Mouse (Mus musculus) testis, adult 2 months (tissue): ENCODE data around the gene BC005624. TPM values are rescaled to one million over a fixed set of nuclear protein-coding genes. Genes with fewer than 3 reads are reported as not detected.
"Not testable (repeated sequence)": the region's sequence is repeated elsewhere in the genome, so short reads cannot be mapped to it uniquely, and the experiment has no call there.

ENCODE experiments used
- H3K27ac ChIP-seq: fragments of 200-500 bp; 2 replicates; pipeline ENCODE4 v1.5.1; 2012; ENCODE audit warnings: low read depth, low read length; ENCODE audit not compliant: control insufficient read depth, insufficient read depth
- H3K27me3 ChIP-seq: fragments of 200-500 bp; 2 replicates; pipeline ENCODE4 v1.6.1; 2012; ENCODE audit warnings: mild to moderate bottlenecking, low read length, moderate library complexity; ENCODE audit not compliant: control insufficient read depth, insufficient read depth
- H3K36me3 ChIP-seq: fragments of 200-500 bp; 2 replicates; pipeline ENCODE4 v1.6.1; 2012; ENCODE audit warnings: mild to moderate bottlenecking, low read length; ENCODE audit not compliant: control insufficient read depth, insufficient read depth
- H3K4me1 ChIP-seq: fragments of 200-500 bp; 2 replicates; pipeline ENCODE4 v1.6.1; 2012; ENCODE audit warnings: low read length; ENCODE audit not compliant: control insufficient read depth, insufficient read depth
- H3K4me3 ChIP-seq: fragments of 200-500 bp; 2 replicates; pipeline ENCODE4 v1.5.1; 2012; ENCODE audit warnings: low read depth, mild to moderate bottlenecking, low read length, moderate library complexity, mixed read lengths; ENCODE audit not compliant: control insufficient read depth
- CTCF ChIP-seq: fragments of 200-500 bp; IDR thresholded peaks from 2 replicates; pipeline ENCODE4 v1.5.1; 2012; ENCODE audit warnings: low read depth, mild to moderate bottlenecking, inconsistent platforms, low read length, moderate library complexity; ENCODE audit not compliant: control insufficient read depth, insufficient read depth, insufficient replicate concordance
- POLR2A ChIP-seq: fragments of 200-500 bp; IDR thresholded peaks from 2 replicates; pipeline ENCODE4 v1.6.1; 2012; ENCODE audit warnings: low read depth, mild to moderate bottlenecking, inconsistent platforms, low read length, moderate library complexity; ENCODE audit not compliant: control insufficient read depth
- polyA plus RNA-seq: library from polyadenylated mRNA; depleted of rRNA; stranded (reverse); fragments of >200 nt; gene quantifications from 2 replicates; pipeline ENCODE4 v1.2.3, GENCODE M21; 2012

Gene BC005624
- polyA plus RNA-seq, 1 experiment, result 23.7 TPM

DNA sequence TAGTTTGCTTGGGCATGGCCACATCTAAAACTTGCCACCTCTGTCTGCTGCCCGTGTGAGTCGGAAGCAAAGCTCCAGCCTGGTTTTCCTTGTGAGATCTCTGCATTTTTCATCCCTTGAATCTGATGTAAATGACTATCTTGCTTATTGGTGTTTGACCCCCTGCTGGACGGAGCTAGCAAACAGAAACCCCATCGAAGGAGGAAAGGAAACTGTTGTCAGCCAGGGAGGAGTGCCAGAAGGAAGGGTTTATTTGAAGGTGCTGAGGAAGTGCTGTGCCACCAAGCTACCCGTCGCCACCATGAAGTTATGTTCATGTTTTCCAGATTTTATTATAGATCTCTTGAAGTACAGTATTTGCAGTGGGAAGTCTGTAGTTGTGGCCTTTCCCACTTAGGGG is 27.2 kb downstream of the BC005624 start:
- Histone ChIP-seq H3K36me3 (peaks cover 1% of the 10 kb centered on the region), H3K4me3 (no peak overlapping the region), H3K4me1 (peaks cover 10% of the 10 kb centered on the region), H3K27me3 (no peaks in the 10 kb centered on the region), H3K27ac (no peak overlapping the region)
- TF ChIP-seq CTCF (no peak), POLR2A (no peak)

- peak within 1 kb of the TSS; percentile 89 for H3K4me3 ChIP-seq
- TF ChIP-seq POLR2A (peak; percentile 97), CTCF (no peak)
- H3K4me1 ChIP-seq, result peaks cover 10% of the 10 kb centered on the region
- H3K27me3 ChIP-seq, result no peaks in the 10 kb centered on the region
- H3K36me3 ChIP-seq, result no peaks in the 10 kb centered on the region; the same call in none of the 2 replicates
- peak within 1 kb of the TSS; percentile 67 for H3K27ac ChIP-seq
Measured at GRCm38 (mm10) chr2:30952824-30953490, 29.0 kb downstream of the BC005624 start, which contains the start of gene Tor1b. Gene Tor1b, plus strand, starts transcription at chr2:30952959.

GRCm38 (mm10) chr2:30952457-30952823 is 29.6 kb downstream of the BC005624 start:
- Histone ChIP-seq H3K4me1 (peaks cover 10% of the 10 kb centered on the region), H3K36me3 (no peaks in the 10 kb centered on the region; the same call in none of the 2 replicates), H3K27me3 (no peaks in the 10 kb centered on the region), H3K27ac (peak overlapping the region; percentile 67), H3K4me3 (peak overlapping the region; percentile 89)
- TF ChIP-seq CTCF (no peak), POLR2A (no peak)

- Histone ChIP-seq H3K27ac (no peak overlapping the region), H3K36me3 (no peaks in the 10 kb centered on the region), H3K4me3 (peak overlapping the region; percentile 72), H3K27me3 (no peaks in the 10 kb centered on the region), H3K4me1 (no peaks in the 10 kb centered on the region; the same call in 1 of the 2 replicates)
- TF ChIP-seq POLR2A, result no peak
- peak; percentile 96 for TF ChIP-seq CTCF
Measured at GRCm38 (mm10) chr2:30942603-30943011, 39.4 kb downstream of the BC005624 start.

DNA sequence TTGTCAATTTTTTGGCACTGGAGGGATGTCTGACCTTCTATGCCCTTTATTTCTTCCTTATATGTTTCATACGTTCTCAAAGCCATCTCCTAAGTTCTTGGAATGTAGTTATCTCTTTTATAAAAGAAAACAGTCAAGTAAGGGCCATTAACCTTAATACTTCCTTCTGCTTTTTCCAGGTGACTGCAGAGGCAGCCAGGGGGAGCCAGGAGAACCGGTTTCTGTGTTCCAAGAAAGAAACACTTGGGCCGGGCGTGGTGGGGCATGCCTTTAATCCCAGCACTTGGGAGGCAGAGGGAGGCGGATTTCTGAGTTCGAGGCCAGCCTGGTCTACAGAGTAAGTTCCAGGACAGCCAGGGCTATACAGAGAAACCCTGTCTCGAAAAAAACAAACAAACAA is 39.9 kb downstream of the BC005624 start:
- not testable (repeated sequence) for H3K4me3 ChIP-seq, H3K36me3 ChIP-seq, H3K27me3 ChIP-seq, H3K4me1 ChIP-seq, H3K27ac ChIP-seq

GRCm38 (mm10) chr2:30941586-30941985 is 40.4 kb downstream of the BC005624 start:
- Histone ChIP-seq H3K27ac (no peak overlapping the region), H3K36me3 (no peaks in the 10 kb centered on the region), H3K4me1 (no peaks in the 10 kb centered on the region; the same call in 1 of the 2 replicates), H3K4me3 (no peak overlapping the region), H3K27me3 (no peaks in the 10 kb centered on the region)
- TF ChIP-seq CTCF (no peak), POLR2A (no peak)

GRCm38 (mm10) chr2:30938574-30938991 is 43.4 kb downstream of the BC005624 start:
- Histone ChIP-seq H3K27ac (no peak overlapping the region), H3K4me1 (no peaks in the 10 kb centered on the region; the same call in 1 of the 2 replicates), H3K36me3 (no peaks in the 10 kb centered on the region), H3K4me3 (no peak overlapping the region), H3K27me3 (no peaks in the 10 kb centered on the region)
- TF ChIP-seq POLR2A, result no peak
- no peak for TF ChIP-seq CTCF

DNA sequence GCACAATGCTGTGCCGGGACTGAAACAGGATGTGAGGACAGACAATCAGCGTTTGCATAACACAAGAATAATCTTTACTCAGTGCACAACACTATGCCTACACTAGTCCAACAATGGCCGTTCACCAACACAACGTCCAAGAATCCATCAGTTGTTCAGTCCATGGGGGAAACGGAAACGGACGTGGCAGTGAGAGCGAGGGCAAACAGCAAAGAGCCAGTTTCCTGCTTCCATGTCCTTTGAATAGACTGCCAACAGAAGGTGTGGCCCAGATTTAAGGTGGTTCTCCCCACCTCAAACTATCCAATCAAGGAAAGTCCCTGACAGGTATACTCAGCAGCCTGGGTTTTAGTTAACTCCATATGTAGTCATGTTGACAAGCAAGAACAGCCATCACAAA is 44.3 kb downstream of the BC005624 start:
- no peak overlapping the region for H3K4me3 ChIP-seq
- TF ChIP-seq CTCF (no peak), POLR2A (no peak)
- H3K36me3 ChIP-seq, result no peaks in the 10 kb centered on the region
- no peak overlapping the region for H3K27ac ChIP-seq
- H3K27me3 ChIP-seq, result no peaks in the 10 kb centered on the region
- H3K4me1 ChIP-seq, result no peaks in the 10 kb centered on the region
